Mouse (Mus musculus) embryonic facial prominence, embryonic 11.5 days (tissue): ENCODE measurements around the gene Htr1f. TPM values are rescaled to one million over a fixed set of nuclear protein-coding genes. Genes with fewer than 3 reads are reported as not detected.
A peak's percentile ranks its signal among the peaks of the same experiment; 100 is the strongest.
"Not testable (repeated sequence)": the region's sequence is repeated elsewhere in the genome, so short reads cannot be mapped to it uniquely, and the experiment has no call there.

Experiments
- ATAC-seq: fragments of 200-750 bp; cut with Nextera tagmentation; replicated peaks from 2 replicates; pipeline ENCODE4 v1.8.0; 2017; ENCODE audit warnings: low read depth; ENCODE audit not compliant: insufficient number of reproducible peaks, low FRiP score, low TSS enrichment
- DNase-seq: peaks from one replicate; pipeline ENCODE4 v3.0.0-alpha.2; 2015; ENCODE audit warnings: low spot score
- H3K27ac ChIP-seq: fragments of 300-500 bp; sonication (generic); replicated peaks from 2 replicates; pipeline ENCODE4 v1.5.1; 2014; ENCODE audit warnings: mild to moderate bottlenecking, low read depth, low read length, control low read depth
- H3K27me3 ChIP-seq: fragments of 300-500 bp; sonication (generic); 2 replicates; pipeline ENCODE4 v1.6.1; 2014; ENCODE audit warnings: mild to moderate bottlenecking, low read length, moderate library complexity, mixed read lengths; ENCODE audit not compliant: control insufficient read depth, insufficient read depth
- H3K36me3 ChIP-seq: fragments of 300-500 bp; sonication (generic); replicated peaks from 2 replicates; pipeline ENCODE4 v1.6.1; 2014; ENCODE audit warnings: low read depth, mild to moderate bottlenecking, low read length, moderate library complexity, mixed read lengths; ENCODE audit not compliant: control insufficient read depth, insufficient read depth
- H3K4me1 ChIP-seq: fragments of 300-500 bp; sonication (generic); 2 replicates; pipeline ENCODE4 v1.6.1; 2014; ENCODE audit warnings: low read length, mixed read lengths; ENCODE audit not compliant: control insufficient read depth, insufficient read depth
- H3K4me2 ChIP-seq: fragments of 300-500 bp; sonication (generic); 2 replicates; pipeline ENCODE4 v1.6.1; 2014; ENCODE audit warnings: low read depth, mild to moderate bottlenecking, control low read depth, low read length, moderate library complexity
- H3K4me3 ChIP-seq: fragments of 300-500 bp; sonication (generic); 2 replicates; pipeline ENCODE4 v1.5.1; 2014; ENCODE audit warnings: low read depth, low read length, control low read depth
- H3K9ac ChIP-seq: fragments of 300-500 bp; sonication (generic); replicated peaks from 2 replicates; pipeline ENCODE4 v1.6.1; 2014; ENCODE audit warnings: mild to moderate bottlenecking, control low read depth, low read length
- H3K9me3 ChIP-seq: fragments of 300-500 bp; sonication (generic); replicated peaks from 2 replicates; pipeline ENCODE4 v1.6.1; 2016; ENCODE audit warnings: mild to moderate bottlenecking, low read length, inconsistent platforms, mixed read lengths; ENCODE audit not compliant: control insufficient read depth
- WGBS: fragments of 180-500 bp; shearing (Covaris S2); extraction: QIAGEN DNeasy Blood & Tissue Kit; methylation state at CpG from one replicate; pipeline ENCODE4 v1.1.7; 2014; 5-methylcytosine and 5-hydroxymethylcytosine counted together
- polyA plus RNA-seq: library from polyadenylated mRNA; unstranded; fragments of >200 nt; fragmentation: Nextera tagmentation; extraction: Ambion mirVana; gene quantifications from 2 replicates; pipeline ENCODE4 v1.2.1, GENCODE M21; 2014

Htr1f gene
- polyA plus RNA-seq, 1 experiment from 2014 or later: 0.15 TPM

DNA sequence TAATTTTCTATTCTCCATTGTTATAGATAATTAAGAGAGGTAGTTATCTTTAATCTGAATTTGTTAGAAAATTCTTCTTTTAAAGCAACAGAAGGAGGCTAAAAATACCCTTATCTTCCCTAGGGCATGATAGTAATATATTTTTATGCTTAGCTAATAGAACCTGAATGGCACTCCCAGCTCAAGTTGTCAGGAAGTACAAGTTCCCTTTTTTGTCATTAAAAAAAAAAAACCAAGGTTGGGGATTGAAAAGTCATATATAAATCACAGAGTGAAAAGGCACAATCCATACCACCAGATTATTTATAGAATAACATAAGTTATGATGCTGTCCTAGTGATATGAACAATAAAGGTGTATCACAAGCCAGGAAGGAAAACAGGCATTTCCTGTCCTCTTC, 39.4 kb downstream of the Htr1f start:
- Histone ChIP-seq H3K36me3 (no peaks in the 10 kb centered on the region), H3K27ac (no peak overlapping the region), H3K4me2 (no peak overlapping the region), H3K9ac (no peak overlapping the region), H3K4me3 (no peak overlapping the region), H3K4me1 (no peaks in the 10 kb centered on the region), H3K9me3 (no peaks in the 10 kb centered on the region), H3K27me3 (no peaks in the 10 kb centered on the region)
- no peak for ATAC-seq
- no peak for DNase-seq

DNA sequence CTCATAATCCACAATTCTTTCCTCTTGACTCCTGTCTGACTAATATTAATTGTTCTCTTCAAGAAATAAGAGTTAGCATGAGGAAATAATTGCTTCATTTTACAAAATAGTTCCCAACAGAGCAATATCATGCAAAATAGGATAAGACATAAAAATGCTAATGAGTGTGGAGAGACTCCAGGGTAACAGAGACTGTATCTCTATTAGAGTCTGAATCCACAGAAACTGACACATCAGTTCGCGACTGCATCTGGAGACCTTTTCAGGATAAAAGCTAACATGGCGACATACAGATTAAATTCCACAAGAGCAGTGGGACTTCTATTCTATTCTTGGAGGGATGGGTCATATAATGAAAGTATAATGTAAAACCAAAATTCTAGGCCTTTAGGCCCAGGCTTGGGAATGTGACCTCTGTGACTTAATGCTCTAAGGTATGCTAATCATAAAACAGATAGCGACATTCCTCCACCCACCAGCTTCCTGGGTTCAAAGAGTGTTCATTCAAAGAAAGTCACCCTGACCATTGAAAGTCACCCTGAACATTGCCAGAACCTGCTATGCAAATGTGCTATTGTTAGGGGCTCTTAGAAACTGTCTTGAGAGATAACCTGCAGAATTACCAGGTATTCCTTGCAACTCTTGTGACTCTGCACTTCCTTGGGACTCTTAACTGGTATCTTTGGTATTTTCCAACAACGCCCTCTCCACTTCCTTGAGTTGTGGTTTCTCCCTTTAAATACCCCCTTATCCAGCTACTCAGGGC, 67.8 kb downstream of the Htr1f start:
- not testable (repeated sequence) for H3K27me3 ChIP-seq, H3K4me2 ChIP-seq, ATAC-seq, H3K4me1 ChIP-seq, H3K9ac ChIP-seq, H3K4me3 ChIP-seq, H3K9me3 ChIP-seq, DNase-seq, H3K27ac ChIP-seq, H3K36me3 ChIP-seq
- 93% methylated on average over 5 of the region's 5 CpGs for WGBS

DNA sequence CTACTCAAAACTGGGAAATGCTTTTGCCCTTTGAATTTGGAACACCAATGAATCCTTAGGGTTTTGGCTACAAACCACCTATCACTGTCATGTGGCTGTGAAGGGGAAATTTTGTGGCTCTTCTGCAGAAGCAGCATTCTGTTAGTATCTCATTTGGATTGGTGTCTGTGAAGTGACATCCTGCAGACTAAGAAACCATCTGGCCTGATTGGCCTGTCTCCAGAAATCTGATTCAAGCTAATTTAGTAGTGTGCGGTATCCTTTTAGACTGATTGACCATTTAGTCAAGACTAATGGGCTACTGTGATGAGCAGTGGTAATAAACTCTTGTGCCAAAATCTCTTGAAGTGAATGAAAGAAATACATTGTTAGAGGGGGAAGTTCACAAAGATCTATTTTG, 76.0 kb downstream of the Htr1f start:
- no peaks in the 10 kb centered on the region for H3K36me3 ChIP-seq
- H3K27me3 ChIP-seq: no peaks in the 10 kb centered on the region
- H3K9me3 ChIP-seq: no peaks in the 10 kb centered on the region
- DNase-seq: no peak
- H3K9ac ChIP-seq: no peak overlapping the region
- H3K4me3 ChIP-seq: no peak overlapping the region
- H3K4me2 ChIP-seq: no peak overlapping the region
- H3K27ac ChIP-seq: no peak overlapping the region
- no peaks in the 10 kb centered on the region for H3K4me1 ChIP-seq
- 78% methylated on average over 1 of the region's 1 CpGs for WGBS
- ATAC-seq: no peak

DNA sequence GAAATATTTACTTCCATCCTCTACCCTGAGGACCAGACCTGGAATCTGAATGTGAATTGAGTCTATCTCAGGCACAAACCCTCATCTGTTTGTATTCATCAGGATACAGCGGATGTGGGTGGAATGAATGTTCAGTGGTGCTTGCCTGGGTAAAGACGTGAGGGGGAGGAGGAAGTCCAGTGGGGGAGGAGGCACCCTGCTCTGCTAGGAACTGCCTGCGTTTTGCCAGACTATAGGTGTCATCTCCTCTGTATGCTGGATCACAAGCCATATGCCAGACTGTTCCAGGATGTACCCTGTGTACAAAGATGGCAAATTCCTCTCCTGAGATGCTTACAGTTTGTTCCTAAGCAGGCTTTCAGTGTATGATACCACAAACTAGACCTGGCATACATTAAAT, 83.3 kb downstream of the Htr1f start:
- ATAC-seq: no peak

DNA sequence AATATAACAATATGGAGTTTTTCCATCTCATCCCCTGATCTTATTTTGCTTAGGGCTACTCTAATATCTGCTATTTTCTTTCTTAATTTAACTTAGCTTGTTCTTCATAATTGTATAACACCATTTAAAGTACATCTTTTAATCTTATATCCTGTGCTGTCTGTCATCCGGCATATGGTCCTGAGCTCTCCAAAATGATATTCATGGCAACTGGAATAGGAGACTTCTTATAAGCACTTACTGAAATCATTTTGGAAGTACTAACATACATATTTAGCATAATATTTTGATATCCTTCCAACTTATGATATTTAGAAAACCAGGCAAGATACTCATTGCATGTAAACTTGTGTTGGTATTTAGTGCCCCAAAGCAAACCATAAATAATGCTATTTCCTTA, 86.9 kb downstream of the Htr1f start:
- H3K9ac ChIP-seq: no peak overlapping the region
- no peak for DNase-seq
- H3K27ac ChIP-seq: no peak overlapping the region
- WGBS: 86% methylated on average over 1 of the region's 1 CpGs
- H3K9me3 ChIP-seq: no peaks in the 10 kb centered on the region
- no peak overlapping the region for H3K4me3 ChIP-seq
- ATAC-seq: no peak
- H3K36me3 ChIP-seq: no peaks in the 10 kb centered on the region
- no peaks in the 10 kb centered on the region for H3K27me3 ChIP-seq
- no peaks in the 10 kb centered on the region for H3K4me1 ChIP-seq
- H3K4me2 ChIP-seq: no peak overlapping the region

More for the DNA sequence above, 83.3 kb downstream of the Htr1f start:
- DNase-seq: no peak
- Histone ChIP-seq H3K27me3 (no peaks in the 10 kb centered on the region), H3K36me3 (no peaks in the 10 kb centered on the region), H3K9me3 (no peaks in the 10 kb centered on the region), H3K4me1 (no peaks in the 10 kb centered on the region), H3K4me3 (no peak overlapping the region), H3K27ac (no peak overlapping the region), H3K9ac (no peak overlapping the region), H3K4me2 (no peak overlapping the region)
- WGBS: 85% methylated on average over 3 of the region's 3 CpGs

DNA sequence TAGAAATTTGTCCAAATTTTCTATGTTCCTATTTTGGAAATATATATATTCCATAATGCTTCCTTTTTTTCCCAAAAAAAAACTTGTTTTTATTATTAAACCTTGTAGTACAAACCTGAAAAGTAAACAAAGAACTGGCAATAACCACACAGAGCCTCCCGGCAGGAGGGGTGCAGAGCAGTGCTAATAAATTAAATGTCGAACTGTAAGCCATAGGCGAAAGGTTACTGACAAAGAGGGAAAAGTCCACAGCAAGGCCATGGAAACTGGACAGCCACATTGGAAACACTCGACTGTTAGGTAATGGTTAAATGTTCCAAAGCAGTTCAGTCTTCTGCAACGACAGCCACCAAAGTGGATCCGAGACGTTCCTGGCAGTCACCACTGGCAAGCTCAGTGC, 87.5 kb downstream of the Htr1f start:
- H3K4me3 ChIP-seq: no peak overlapping the region
- no peak overlapping the region for H3K9ac ChIP-seq
- H3K4me2 ChIP-seq: no peak overlapping the region
- no peak overlapping the region for H3K27ac ChIP-seq
- no peaks in the 10 kb centered on the region for H3K27me3 ChIP-seq
- H3K36me3 ChIP-seq: no peaks in the 10 kb centered on the region
- no peaks in the 10 kb centered on the region for H3K9me3 ChIP-seq
- 39% methylated on average over 7 of the region's 7 CpGs for WGBS
- no peak for DNase-seq
- no peaks in the 10 kb centered on the region for H3K4me1 ChIP-seq
- ATAC-seq: no peak

DNA sequence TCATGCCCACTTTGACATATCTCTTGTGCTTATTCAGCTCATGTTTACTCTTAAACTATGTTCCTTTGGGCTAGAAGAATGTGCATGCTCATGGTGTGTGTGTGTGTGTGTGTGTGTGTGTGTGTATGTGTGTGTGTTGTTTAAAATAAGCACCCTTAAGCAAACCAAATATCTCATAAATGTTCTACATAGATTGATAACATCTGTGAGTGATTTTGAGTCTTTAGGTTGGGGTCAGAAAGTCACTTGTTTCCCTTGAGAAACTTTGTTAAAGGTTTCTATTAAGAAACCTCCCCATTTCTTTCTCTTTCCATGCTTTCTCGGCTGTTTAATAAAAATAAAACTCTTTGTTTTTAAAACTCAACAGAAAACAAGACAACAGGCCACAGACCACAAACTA, 88.1 kb downstream of the Htr1f start:
- 16% methylated on average over 1 of the region's 1 CpGs for WGBS
- H3K4me1 ChIP-seq: no peaks in the 10 kb centered on the region
- no peak overlapping the region for H3K4me2 ChIP-seq
- no peak overlapping the region for H3K4me3 ChIP-seq
- H3K27me3 ChIP-seq: no peaks in the 10 kb centered on the region
- ATAC-seq (no peak), DNase-seq (peak; percentile 70)
- H3K9ac ChIP-seq: no peak overlapping the region
- no peaks in the 10 kb centered on the region for H3K36me3 ChIP-seq
- H3K9me3 ChIP-seq: no peaks in the 10 kb centered on the region
- H3K27ac ChIP-seq: no peak overlapping the region

DNA sequence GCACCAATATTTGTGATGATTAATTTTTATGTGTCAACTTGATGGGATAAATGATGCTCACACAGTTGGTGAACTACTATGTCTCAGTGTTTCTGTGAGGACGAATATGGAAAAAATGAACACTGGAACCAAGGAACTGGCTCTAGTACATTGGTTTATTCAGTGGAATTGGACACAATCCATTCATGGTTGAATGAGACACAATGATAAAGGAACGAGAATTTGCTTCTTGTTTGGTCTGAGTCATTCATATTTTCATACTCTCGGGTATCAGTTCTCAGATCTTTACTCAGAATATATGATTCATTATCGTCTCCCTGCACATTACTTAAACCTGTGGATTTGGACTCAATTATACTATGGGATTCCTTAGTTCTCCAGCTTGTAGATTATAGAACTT, 90.4 kb downstream of the Htr1f start:
- no peak for ATAC-seq
- WGBS: 87% methylated on average over 4 of the region's 4 CpGs
- no peak for DNase-seq

More for the DNA sequence above, 90.4 kb downstream of the Htr1f start:
- Histone ChIP-seq H3K27me3 (no peaks in the 10 kb centered on the region), H3K4me1 (no peaks in the 10 kb centered on the region), H3K4me3 (no peak overlapping the region), H3K9ac (no peak overlapping the region), H3K36me3 (no peaks in the 10 kb centered on the region), H3K9me3 (no peaks in the 10 kb centered on the region), H3K27ac (no peak overlapping the region), H3K4me2 (no peak overlapping the region)
